Mouse (Mus musculus): ENCODE data around the gene Ly6g5c.

- TF ChIP-seq GATA1 (IDR thresholded peaks at IDR 0.05; ENCODE audit: borderline replicate concordance, low read length), result no peak
- no peak for TF ChIP-seq FLI1 (IDR thresholded peaks at IDR 0.05; ENCODE audit: low read length)
Observed at GRCm38 (mm10) chr17:35058911-35059892, 48.9 kb upstream of the Ly6g5c start, which contains the start of gene Ddah2.

All from megakaryocyte, embryonic 14.5 days (primary cell).